Mouse (Mus musculus) frontal cortex, postnatal 36 days (tissue): ENCODE data around the gene Rcc2.
A peak's percentile ranks its signal among the peaks of the same experiment; 100 is the strongest.

Experiments
- DNase-seq, 2 experiments: peaks; one replicate each; pipeline ENCODE4 v3.0.0; 2022; ENCODE audit warnings: low spot score in 2 of 2

The Rcc2 gene

DNA sequence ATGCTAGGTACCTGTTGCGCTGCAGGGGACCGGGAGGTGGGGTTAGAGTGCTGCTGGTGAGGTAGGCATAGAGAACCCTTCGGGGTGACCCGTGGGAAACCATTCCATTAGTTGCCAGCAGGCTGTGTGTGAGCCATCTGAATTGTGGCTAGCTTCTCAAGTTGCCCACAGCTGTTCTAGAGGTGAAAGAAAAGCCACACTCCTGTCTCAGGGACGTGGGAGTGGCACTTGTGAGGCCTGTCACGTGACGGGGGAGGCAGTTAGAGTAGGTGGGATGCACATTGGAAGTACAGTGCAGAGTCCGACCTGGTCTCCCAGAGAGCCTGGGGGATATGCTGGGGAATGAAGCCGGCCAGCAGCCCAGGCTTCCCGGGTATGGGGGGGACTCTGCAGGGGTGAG lies 9.3 kb downstream of the Rcc2 start:
- no peak for DNase-seq

DNA sequence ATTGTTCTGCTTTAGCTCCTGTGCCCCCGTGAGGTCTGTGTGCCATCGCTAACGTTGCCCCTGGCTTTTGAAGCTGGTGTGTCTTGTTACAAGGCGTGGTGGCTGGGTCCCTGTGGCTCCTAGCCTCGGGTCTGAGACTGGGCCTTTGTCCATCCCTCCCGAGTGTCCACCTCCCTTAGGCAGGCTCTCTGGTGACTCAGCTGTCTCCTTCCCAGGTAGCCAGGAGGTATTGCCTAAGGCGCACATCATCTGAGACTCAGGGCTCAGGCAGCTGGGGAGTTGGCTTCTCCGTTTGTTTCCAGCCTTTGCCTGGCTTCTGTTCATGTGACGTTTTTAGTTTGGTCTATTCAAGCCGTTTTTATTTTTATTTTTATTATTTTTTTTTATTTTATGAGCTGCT lies 10.4 kb downstream of the Rcc2 start:
- DNase-seq: no peak

DNA sequence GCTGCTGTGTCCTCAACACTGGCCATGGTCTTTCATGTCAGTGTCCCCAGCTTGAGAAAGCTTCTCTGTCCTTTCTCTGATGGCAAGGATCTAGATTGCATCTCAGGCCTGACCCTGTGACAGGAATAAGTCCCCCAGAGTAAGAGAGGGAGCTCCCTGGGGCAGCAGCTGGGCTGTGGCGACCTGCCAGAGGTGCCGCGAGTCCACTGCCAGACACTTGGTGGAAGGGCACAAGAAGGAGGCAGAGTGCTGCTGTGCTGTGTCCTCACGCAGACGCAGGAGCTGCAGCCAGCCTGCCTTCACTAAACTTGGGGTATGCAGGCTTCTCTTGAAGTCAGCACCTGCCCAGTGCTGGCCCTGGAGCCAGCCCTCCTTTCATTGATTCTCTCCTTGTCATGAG lies 11.0 kb downstream of the Rcc2 start:
- no peak for DNase-seq

DNA sequence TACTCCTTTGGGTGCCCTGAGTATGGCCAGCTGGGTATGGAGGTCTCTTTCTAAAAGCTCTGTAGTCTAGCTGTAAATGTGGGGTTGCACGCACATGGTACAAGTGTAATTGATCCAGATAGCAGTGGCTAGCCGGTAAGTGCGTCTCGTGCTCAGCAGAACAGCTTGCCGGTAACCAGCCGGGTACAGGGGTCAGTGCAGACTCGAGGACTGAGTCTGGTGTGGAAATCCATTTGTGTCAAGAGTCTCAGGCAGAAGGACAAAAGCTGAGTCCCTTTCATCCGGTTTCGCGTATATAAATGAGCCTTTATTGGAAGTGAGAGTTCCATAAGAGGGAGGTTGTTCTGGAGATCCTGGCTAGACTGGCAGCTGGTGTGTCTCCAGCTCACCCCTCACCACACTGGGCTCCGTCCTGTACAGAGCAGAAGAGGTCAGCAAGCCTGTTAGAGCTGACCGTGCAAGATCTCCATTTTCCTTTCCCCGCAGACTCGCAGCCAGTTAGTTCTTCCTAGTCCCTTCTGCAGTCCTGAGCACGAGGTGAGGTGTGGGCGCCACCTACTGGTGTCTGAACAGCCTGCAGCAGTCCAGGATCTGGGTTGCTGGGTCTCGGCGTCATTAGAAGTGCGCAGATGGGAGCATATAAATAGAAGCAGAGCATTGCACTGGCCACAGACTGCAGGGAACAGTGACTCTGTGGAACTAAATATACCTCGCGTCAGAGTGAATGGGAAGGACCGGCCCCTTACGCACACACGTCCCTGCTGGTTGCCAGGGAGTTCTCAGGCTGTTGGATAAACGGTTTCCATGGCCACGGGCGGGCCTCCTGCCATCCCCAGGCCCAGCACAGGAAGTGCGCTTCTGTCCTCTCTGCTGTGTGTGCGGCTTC lies 13.4 kb downstream of the Rcc2 start:
- peak; percentile 98 to 99 for DNase-seq

DNA sequence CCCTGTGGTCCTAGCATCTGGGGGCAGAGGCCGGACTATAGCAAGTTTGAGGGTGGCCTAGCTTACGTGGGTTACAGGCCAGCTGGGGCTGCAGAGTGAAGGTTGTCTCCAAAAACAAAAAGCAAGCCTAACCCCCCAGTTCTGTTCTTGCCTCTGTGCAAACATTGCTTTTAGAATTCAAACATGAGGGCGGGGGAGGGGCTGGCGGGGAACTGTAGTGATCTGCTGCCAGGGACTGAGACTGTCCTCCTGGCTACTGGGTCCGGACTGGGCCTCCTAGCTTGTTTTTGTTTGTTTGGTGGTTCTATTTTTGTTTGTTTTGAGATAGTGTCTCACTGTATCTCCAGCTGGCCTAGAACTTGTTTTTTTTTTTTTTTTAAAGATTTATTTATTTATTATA lies 14.2 kb downstream of the Rcc2 start:
- no peak for DNase-seq

DNA sequence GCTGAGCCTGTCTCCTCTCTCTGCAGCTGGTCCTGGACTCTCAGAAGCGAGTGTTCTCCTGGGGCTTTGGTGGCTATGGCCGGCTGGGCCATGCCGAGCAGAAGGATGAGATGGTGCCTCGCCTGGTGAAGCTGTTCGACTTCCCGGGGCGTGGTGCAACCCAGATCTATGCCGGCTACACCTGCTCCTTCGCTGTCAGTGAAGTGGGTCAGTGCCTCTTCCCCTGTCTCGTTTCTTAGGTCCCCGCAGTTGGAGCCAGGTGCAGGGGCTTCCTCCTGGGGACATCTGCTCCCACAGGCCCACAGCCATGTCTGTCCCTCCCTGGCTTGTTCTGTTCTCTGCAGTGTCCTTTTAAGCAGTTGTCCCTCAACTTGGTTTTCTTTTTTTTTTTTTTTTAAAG lies 16.7 kb downstream of the Rcc2 start:
- no peak for DNase-seq

DNA sequence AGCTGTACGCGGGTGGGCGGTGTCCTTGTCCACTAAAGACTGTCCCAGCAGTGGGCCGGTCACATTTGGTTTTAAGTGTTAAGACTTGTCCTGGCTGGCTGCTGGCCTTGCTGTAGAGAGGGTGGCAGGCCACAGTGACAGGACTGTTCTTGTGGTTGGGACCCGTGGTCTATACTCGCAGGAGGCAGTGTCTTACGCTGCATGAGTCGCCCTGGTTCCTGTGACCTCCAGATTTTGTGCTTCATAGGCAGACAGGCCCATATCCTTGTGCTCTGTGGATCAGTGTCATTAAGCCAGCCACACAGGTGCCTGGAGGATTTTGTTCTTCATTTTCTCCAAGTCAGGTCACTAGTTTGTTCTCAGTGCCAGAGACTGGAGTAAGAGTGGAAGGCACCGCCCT lies 18.1 kb downstream of the Rcc2 start:
- DNase-seq: no peak

DNA sequence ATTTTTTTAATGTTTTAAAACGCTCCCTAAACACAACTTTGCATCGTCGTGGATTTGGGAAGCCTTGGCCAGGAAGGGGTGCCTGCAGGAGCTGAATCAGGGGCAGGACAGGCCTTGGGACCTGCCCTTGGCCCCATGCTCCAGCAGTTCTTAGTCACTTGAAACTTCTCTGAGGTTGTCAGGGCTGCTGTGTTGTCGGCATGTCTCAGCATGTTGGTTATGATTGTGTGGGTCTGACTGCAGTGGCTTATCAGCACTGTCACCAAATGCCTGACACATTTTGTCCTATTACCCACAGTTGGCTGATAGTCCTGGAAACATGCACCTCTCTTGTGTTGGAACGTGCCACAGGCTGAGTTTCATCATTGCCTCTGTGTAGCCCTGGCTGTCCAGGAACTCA lies 19.8 kb downstream of the Rcc2 start:
- no peak for DNase-seq

DNA sequence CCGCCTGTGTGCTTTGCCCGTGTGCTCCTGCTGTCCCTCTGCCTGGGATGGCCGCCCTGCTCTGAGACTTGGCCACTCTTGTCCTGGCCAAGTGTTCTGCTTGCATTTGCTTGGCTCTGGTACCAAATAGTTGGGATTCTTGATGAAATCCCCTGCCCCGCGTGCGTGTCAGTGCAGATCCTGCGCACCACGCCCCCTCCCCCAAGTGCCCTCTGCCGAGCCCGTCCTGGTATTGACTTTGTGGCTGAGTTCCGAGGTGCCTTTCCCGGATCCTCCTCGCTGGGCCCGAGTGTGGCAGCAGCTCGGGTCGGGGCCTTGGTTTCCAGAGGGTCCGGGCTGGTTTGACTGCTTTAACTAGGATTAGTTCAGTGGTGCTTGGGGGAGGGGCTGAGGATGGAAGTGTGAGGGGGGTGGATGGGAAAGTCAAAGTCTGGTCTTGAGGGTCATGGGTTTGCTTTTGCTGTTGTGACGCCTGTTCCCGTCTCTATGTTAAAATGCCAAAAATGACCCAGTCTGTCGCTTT lies 21.7 kb downstream of the Rcc2 start:
- no peak for DNase-seq

DNA sequence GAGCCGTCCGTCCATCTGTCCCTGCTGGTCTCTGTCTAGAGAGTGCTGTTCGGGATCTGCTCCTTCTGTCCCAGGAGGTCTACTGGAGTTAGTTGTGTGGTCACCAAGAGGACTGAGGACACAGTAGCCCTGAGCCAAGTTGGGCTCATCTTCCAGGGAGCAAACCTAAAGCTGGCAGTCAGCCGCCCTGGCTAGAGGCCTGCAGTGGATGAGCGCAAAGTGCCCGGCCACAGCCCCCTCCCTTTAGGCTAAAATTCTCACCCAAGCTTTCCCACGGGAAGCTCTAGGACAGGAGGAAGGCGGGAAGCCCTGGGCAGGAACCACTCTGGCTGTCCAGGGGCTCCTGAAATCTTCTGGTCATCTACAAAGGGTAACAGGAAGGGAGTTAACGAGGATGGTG lies 22.4 kb downstream of the Rcc2 start:
- no peak for DNase-seq

DNA sequence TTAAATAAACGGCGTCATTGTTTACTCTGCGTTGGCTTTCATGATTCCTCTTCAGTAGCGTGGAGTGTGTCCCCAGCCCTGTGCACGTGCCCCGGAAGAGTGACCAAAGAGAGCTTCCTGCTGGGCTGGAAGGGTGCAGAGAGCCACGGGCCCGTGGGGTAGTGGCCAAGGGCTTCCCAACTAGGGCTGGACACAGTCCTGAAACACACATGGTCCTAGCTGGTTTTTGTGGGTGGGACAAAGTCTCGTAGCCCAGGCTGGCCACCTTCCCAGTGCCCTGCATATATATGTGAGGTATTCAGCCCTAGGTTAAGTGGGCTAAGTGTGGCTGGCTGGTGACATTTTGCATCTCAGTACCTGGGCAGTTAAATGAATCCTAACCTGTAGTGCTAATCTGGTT lies 22.9 kb downstream of the Rcc2 start:
- DNase-seq: no peak

DNA sequence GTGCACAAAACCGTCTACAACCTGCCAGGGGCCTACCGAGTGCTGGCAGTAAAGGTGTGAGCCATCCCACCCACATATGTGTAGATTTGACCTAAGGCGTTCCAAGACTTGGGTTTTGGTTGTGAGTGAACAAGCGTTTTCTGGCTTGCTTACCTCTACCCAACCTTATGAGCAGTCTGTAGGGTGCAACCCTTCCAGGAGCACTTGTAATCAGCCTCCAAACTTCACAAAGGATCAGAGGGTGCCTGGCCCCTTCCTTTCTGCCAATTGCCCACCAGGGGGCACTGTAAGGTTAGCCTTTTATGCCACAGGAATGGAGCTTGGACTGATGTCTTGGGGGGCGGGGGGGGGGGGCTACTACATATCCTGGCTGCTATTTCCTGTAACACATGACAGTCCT lies 23.5 kb downstream of the Rcc2 start:
- no peak for DNase-seq

DNA sequence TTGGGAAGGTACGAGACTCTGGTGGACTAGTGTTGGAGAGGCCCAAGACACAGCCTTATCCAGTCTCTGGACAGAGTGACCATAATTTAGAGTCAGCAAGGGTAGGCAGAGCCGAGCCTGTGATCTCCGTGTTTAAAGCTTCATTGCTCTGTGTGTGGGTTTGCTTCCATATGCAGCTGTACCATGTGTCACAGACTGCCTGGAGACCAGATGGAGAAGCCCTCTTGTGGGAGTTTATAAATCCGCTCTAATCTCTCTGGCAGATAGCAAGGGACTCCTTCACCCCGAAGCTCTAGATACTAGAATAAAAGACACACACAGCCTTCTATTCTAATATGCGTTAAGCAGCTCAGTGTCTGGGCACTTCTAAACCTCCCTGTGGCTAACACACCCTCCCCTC lies 24.4 kb downstream of the Rcc2 start:
- peak in 1 of 2 experiments; percentile 47 for DNase-seq

DNA sequence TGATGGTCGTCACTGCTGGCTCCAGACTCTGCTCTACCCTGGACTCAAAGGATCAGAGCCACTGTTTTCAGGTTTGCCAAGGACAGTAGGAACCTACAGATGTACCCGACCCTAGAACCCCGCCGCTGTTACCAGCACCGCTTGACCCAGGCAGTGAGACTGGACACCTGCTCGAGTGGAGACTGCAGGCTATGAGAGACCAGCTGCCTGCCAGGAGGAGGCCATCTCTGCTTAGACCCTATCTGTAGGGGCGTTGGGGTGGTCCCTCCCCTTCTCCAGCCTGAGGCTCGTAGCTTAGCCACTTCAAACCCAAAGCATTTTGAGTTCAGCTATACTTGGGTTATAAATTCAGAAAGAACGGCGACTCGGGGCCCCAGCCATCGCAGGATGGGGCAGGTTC lies 26.6 kb downstream of the Rcc2 start:
- DNase-seq: no peak

DNA sequence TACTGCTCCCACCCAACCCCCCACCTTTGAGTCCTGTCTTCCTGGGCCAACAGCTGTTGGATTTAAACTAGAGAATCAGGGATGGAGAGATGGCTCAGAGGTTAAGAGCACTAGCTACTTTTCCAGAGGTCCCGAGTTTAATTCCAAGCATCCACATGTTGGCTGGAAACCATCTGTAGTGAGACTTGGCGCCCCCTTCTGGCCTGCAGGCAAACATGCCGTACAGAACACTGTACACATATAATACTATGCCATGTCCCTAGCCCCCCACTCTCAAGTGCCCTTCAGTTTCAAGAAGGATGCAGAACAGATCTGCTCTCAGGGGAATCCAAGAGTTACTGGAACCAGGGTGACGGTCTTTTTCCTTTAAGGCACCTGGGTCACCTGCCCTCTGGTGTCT lies 31.3 kb downstream of the Rcc2 start:
- no peak for DNase-seq

DNA sequence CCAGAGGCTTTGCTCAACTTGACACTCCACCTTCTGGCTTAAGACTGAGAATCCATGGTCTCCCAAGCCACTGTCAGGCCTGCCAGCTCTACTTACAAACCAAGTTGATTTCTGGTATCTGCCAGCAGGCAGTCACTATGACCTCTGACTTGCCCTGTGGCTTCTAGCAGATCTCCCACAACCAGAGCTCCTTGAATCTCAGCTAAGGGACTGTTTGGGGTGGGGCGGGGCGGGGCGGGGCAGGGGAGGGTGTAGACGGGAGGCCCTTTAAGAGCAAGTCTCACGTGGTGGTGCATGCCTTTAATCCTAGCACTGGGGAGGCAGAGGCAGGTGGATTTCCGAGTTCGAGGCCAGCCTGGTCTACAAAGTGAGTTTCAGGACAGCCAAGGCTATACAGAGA lies 32.5 kb downstream of the Rcc2 start:
- no peak for DNase-seq

DNA sequence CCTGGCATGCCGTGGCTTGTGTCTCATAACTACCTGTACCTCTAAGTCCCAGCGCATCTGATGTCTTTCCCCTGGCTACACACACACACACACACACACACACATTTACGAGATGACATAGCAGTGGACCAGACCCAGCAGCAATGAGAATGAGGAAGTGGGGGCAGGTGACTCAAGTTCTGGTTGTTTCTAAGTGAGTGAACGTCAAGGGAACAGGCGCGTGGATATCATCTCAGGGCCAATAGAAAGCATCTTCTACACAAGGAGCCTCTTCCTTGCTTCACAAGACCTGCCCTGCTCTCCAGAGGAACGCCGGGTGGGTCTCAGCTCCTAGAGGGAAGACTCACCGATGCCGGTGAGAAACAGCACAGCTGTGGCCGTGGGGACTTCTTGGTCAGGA lies 40.3 kb downstream of the Rcc2 start:
- no peak for DNase-seq

DNA sequence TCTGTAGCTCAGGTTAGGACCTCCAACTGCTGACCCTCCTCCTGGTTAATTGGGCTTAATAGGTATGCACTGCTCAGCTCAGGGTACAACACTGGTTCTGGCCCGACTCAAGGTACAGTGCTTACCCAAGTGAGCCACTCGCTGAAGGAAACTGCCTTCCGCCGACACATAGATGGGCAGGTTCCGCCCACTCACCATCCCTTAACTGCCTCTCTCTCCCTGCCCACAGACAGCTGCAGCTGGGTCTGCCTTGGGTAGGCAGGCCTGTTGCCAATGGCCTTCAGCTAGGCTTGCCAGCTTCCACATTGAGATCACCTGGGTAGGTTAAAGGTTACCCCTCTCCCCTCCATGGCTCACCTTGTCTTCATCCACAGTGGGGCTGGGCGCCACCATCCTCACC lies 41.1 kb downstream of the Rcc2 start:
- DNase-seq: peak in 1 of 2 experiments; percentile 19

DNA sequence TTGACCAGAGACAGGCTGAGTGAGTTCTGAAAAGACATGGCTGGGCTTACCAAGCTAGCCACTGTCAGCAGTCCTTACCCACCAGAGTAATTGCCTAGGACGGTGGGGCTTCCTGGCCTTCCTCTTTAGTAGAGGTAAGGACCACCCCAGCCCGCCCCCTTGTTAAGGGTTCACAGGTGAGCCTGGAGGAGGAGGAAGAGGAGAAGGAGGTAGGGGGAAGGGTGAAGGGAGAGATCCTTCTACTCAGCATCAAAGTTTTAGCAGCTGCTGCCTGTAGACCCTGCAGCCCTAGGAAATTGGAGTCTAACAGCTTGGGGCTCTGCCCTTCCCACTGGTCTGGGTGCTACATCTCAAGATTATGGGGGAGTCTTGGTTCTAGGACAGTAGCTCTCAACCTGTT lies 42.2 kb downstream of the Rcc2 start, which contains the start of gene Padi6:
Padi6 (minus strand) TSS at position 101 of the 400 bp plus-strand sequence.
- DNase-seq: no peak

DNA sequence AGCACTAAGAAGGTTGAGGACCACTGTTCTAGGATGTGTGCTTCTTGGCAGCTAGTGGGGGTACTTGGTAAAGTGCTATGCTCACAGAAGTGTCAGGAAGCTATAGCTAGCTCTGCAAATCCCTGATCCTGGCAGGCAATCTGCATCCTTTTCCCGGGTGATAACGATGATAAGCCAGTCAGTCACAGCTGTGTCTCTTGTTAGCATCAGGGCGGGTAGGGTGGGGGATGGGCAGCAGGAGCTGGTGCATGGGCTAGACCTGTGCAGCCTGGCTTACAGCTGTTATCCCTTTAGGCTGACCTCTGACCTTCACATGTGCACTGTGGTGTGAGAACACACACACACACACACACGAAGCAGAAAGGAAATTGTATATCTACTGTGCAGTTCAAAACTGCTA lies 42.7 kb downstream of the Rcc2 start:
- peak in 1 of 2 experiments; percentile 17 for DNase-seq

DNA sequence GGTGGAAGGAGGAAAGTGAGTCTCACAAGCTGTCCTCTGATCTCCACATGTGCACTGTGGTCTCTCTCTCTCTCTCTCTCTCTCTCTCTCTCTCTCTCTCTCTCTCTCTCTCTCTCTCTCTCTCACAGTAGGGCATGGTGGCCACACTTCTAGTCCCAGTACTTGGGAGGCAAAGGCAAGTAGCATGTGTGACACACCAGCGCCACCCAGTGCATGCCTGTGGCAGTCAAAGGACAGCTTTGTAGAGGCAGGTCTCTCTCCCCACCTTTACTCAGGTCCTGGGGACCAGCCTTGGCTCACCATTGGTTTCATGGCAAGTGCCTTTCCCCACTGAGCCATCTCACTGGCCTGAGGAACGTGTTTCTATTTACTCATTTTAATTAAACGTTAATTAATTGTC lies 44.3 kb downstream of the Rcc2 start:
- peak; percentile 54 to 64 for DNase-seq

DNA sequence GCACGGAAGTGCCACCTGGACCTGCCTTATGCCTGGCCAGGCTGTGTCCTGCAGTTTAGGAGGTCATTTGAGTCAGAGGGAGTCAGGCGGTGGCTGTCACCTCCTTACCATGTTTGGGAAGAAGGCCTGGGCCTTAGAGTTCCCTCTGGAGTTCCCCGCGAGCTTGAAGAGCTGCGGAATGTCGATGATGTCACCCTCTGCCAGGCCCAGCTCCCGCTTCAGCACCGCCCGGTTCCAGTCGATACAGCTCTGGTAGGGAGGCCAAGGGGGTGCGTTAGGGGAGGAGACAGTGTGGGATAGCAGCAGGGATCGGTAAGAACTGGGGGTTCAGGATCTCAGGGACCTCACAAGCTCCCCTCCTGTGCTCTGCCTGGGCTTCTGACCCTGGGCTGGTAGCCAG lies 47.6 kb downstream of the Rcc2 start:
- no peak for DNase-seq

DNA sequence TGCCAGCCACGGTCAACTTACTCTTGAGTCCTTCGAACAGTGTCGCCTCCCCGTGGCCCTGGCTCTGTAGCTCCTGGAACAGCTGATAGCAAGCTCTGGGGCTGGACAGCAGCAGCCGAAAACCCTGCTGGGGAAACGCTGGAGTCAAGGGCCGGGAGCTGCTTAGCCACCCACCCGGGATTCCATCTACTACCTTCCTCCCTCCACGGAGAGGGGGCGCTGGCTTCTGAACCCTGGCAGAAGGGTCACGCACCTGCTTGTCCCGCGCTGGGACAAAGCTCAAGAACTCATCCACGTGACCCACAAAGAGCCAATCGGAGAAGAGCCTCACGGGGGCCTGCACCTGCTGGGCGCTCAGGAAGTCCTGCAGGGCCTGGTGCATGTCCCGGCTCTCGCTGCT lies 50.0 kb downstream of the Rcc2 start:
- no peak for DNase-seq

DNA sequence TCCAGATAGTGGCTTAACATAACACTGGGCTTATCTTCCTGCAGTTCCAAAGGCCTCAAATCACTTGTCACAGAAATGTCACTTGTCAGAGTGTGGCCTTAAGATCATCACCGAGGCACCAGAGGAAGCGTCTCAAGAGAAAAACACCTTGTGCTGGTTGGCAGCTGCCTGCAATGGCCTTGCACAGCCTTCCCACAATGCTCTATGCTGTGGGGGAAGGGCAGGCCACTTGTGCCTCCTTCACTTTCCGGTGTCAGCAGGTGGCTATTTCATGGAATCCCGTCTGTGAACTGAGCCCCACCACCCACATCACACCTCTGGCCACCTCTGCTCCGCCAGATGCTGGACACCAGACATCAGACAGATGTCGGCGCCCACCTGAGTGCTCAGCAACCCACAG lies 53.0 kb downstream of the Rcc2 start:
- no peak for DNase-seq
